Mouse (Mus musculus): ENCODE measurements around the gene Klhl21. TPM values are rescaled to one million over a fixed set of nuclear protein-coding genes. Genes with fewer than 3 reads are reported as not detected.
A peak's percentile ranks its signal among the peaks of the same experiment; 100 is the strongest.

Gene Klhl21
- total and polyA plus RNA-seq, 2 experiments = 21.8 to 25.8 TPM

GRCm38 (mm10) chr4:152019073-152019472, 10.5 kb downstream of the Klhl21 start:
- H3K4me1 ChIP-seq (ENCODE audit: control insufficient read depth, insufficient read depth, low read length) = 0 out of 2 replicates have a peak, but pooled peaks cover 2% of the 10 kb centered on the region
- TF ChIP-seq CTCF (IDR thresholded peaks at IDR 0.05; ENCODE audit: low read depth, low read length) (no peak), POLR2A (IDR thresholded peaks at IDR 0.05; ENCODE audit: extremely low read depth, insufficient read depth, low read length) (no peak)
- H3K36me3 ChIP-seq (ENCODE audit: control insufficient read depth, insufficient read depth, low read length) = peaks cover 7% of the 10 kb centered on the region; the same call in 1 of the 2 replicates
- no peak overlapping the region for H3K4me3 ChIP-seq (ENCODE audit: insufficient read depth, low read depth, low read length)
- H3K79me2 ChIP-seq (ENCODE audit: control insufficient read depth, insufficient read depth, low read length) = no peaks in the 10 kb centered on the region
- 87% methylated on average over 6 of the region's 6 CpGs for WGBS
- no peak overlapping the region for H3K27ac ChIP-seq (replicated peaks; ENCODE audit: insufficient read depth, low read depth, low read length)
- no peak overlapping the region for H3K9ac ChIP-seq (ENCODE audit: low read depth, low read length)
- DNase-seq (ENCODE audit: extremely low read depth, low read depth, low spot score) = no peak
- H3K27me3 ChIP-seq (ENCODE audit: control insufficient read depth, insufficient read depth, low read length) = no peaks in the 10 kb centered on the region

DNA sequence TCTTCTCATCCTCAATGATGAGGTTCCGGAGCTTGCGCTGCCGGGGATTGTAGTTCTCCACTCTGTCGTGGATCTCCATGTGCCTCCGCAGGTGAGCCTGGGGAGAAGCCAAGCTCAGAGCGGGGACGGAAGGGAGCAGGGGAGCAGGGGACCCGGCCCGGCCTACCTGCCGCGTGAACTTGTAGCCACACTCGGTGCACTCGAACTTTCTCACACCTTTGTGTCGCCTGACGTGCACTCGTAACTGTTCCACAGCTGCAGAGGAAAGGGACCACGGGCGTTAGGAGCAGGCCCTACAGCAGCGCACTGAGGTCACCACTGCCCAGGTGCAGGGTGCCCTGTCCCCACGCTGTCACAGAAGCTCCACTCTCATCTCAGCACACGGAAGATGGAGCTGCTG, 11.4 kb downstream of the Klhl21 start:
- Histone ChIP-seq H3K27ac (replicated peaks; ENCODE audit: insufficient read depth, low read depth, low read length) (no peak overlapping the region), H3K4me1 (ENCODE audit: control insufficient read depth, insufficient read depth, low read length) (peaks cover 2% of the 10 kb centered on the region; the same call in 1 of the 2 replicates), H3K9ac (ENCODE audit: low read depth, low read length) (no peak overlapping the region), H3K27me3 (ENCODE audit: control insufficient read depth, insufficient read depth, low read length) (no peaks in the 10 kb centered on the region), H3K4me3 (ENCODE audit: insufficient read depth, low read depth, low read length) (no peak overlapping the region), H3K36me3 (ENCODE audit: control insufficient read depth, insufficient read depth, low read length) (peaks cover 2% of the 10 kb centered on the region; the same call in 1 of the 2 replicates), H3K79me2 (ENCODE audit: control insufficient read depth, insufficient read depth, low read length) (peaks cover 5% of the 10 kb centered on the region; the same call in 1 of the 2 replicates)
- no peak for DNase-seq (ENCODE audit: extremely low read depth, low read depth, low spot score)
- no peak for TF ChIP-seq POLR2A (IDR thresholded peaks at IDR 0.05; ENCODE audit: extremely low read depth, insufficient read depth, low read length)
- TF ChIP-seq CTCF (IDR thresholded peaks at IDR 0.05; ENCODE audit: low read depth, low read length) = no peak
- 95% methylated on average over 21 of the region's 21 CpGs for WGBS

DNA sequence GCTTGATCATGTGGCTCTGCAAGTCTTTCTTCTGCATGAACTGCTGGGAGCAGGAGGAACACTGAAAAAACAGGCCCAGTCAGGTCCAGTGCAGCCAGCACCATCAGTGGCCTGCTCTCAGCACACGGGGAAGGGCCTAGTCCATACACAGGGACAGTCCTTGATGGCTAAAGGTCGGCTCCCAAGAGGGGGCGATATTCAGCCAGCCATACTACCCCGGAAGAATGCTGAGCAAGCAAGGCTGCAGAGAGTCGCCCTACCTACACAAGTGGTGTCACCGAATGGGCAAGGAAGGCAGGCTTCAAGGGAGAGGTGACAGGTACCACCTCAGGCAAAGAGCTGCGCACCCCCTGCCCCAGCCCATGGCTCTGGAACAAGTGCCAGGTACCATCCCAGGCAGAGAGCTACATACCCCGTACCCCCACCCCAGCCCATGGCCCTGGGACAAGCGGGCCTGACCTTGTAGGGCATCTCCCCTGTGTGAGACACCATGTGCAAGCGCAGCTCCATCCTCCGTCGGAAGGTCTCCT, 13.0 kb downstream of the Klhl21 start:
- Histone ChIP-seq H3K36me3 (ENCODE audit: control insufficient read depth, insufficient read depth, low read length) (no peaks in the 10 kb centered on the region), H3K27ac (replicated peaks; ENCODE audit: insufficient read depth, low read depth, low read length) (no peak overlapping the region)

DNA sequence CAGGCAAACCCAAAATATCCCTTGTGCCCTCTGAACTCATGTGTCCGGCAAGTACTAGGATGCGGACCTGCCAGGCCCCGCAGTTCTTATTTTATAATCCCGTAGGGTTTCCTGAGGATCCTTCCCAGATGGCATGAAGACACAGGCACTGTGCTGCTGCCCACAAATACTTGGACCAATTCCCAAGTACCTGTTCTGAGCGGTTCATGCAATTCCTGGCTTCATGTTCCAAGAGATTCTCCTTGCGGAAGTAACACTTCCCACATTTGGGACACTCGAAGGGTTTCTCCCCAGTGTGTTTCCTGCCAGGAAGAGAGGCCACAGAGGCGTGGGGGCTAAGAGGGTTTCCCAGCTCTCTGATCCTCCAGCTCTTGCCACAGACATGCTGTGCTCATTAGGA, 13.9 kb downstream of the Klhl21 start:
- no peak overlapping the region for H3K27ac ChIP-seq (replicated peaks; ENCODE audit: insufficient read depth, low read depth, low read length)
- no peak overlapping the region for H3K4me3 ChIP-seq (ENCODE audit: insufficient read depth, low read depth, low read length)
- no peak for TF ChIP-seq POLR2A (IDR thresholded peaks at IDR 0.05; ENCODE audit: extremely low read depth, insufficient read depth, low read length)
- no peak for TF ChIP-seq CTCF (IDR thresholded peaks at IDR 0.05; ENCODE audit: low read depth, low read length)
- H3K27me3 ChIP-seq (ENCODE audit: control insufficient read depth, insufficient read depth, low read length) = no peaks in the 10 kb centered on the region
- no peaks in the 10 kb centered on the region for H3K36me3 ChIP-seq (ENCODE audit: control insufficient read depth, insufficient read depth, low read length)
- no peak overlapping the region for H3K9ac ChIP-seq (ENCODE audit: low read depth, low read length)
- peaks cover 15% of the 10 kb centered on the region; the same call in 1 of the 2 replicates for H3K4me1 ChIP-seq (ENCODE audit: control insufficient read depth, insufficient read depth, low read length)
- 82% methylated on average over 8 of the region's 8 CpGs for WGBS
- H3K79me2 ChIP-seq (ENCODE audit: control insufficient read depth, insufficient read depth, low read length) = peaks cover 19% of the 10 kb centered on the region
- no peak for DNase-seq (ENCODE audit: extremely low read depth, low read depth, low spot score)

More for the DNA sequence above, 13.0 kb downstream of the Klhl21 start:
- no peak for DNase-seq (ENCODE audit: extremely low read depth, low read depth, low spot score)
- Histone ChIP-seq H3K9ac (ENCODE audit: low read depth, low read length) (no peak overlapping the region), H3K4me3 (ENCODE audit: insufficient read depth, low read depth, low read length) (no peak overlapping the region), H3K4me1 (ENCODE audit: control insufficient read depth, insufficient read depth, low read length) (peaks cover 15% of the 10 kb centered on the region; the same call in 1 of the 2 replicates), H3K79me2 (ENCODE audit: control insufficient read depth, insufficient read depth, low read length) (peaks cover 19% of the 10 kb centered on the region), H3K27me3 (ENCODE audit: control insufficient read depth, insufficient read depth, low read length) (no peaks in the 10 kb centered on the region)
- TF ChIP-seq POLR2A (IDR thresholded peaks at IDR 0.05; ENCODE audit: extremely low read depth, insufficient read depth, low read length) (no peak), CTCF (IDR thresholded peaks at IDR 0.05; ENCODE audit: low read depth, low read length) (peak; percentile 40)
- 84% methylated on average over 12 of the region's 12 CpGs for WGBS

DNA sequence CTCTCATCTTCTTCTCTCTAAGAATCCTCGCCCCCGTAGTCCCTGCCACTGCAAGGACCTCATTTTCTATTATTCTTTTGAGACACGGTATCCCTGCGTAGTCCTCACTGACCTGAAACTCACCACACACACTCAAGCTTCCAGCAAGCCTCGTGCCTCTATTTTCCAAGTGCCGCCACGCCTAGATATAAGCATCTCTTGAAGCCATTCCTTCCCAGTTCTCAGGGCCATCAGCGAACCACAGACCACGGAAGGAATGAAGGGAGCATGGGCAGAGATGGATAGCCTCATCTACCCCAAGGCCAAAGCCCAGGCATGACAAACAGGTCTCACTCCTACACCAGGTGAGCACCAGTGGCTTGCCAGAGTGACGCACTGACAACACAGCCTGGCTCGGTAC, 15.9 kb downstream of the Klhl21 start:
- no peak overlapping the region for H3K4me3 ChIP-seq (ENCODE audit: insufficient read depth, low read depth, low read length)
- DNase-seq (ENCODE audit: extremely low read depth, low read depth, low spot score) = no peak
- no peak for TF ChIP-seq POLR2A (IDR thresholded peaks at IDR 0.05; ENCODE audit: extremely low read depth, insufficient read depth, low read length)
- no peak for TF ChIP-seq CTCF (IDR thresholded peaks at IDR 0.05; ENCODE audit: low read depth, low read length)
- no peak overlapping the region for H3K9ac ChIP-seq (ENCODE audit: low read depth, low read length)
- WGBS = 87% methylated on average over 11 of the region's 11 CpGs
- H3K79me2 ChIP-seq (ENCODE audit: control insufficient read depth, insufficient read depth, low read length) = peaks cover 19% of the 10 kb centered on the region
- H3K4me1 ChIP-seq (ENCODE audit: control insufficient read depth, insufficient read depth, low read length) = peaks cover 21% of the 10 kb centered on the region
- no peaks in the 10 kb centered on the region for H3K36me3 ChIP-seq (ENCODE audit: control insufficient read depth, insufficient read depth, low read length)
- H3K27me3 ChIP-seq (ENCODE audit: control insufficient read depth, insufficient read depth, low read length) = no peaks in the 10 kb centered on the region
- no peak overlapping the region for H3K27ac ChIP-seq (replicated peaks; ENCODE audit: insufficient read depth, low read depth, low read length)

DNA sequence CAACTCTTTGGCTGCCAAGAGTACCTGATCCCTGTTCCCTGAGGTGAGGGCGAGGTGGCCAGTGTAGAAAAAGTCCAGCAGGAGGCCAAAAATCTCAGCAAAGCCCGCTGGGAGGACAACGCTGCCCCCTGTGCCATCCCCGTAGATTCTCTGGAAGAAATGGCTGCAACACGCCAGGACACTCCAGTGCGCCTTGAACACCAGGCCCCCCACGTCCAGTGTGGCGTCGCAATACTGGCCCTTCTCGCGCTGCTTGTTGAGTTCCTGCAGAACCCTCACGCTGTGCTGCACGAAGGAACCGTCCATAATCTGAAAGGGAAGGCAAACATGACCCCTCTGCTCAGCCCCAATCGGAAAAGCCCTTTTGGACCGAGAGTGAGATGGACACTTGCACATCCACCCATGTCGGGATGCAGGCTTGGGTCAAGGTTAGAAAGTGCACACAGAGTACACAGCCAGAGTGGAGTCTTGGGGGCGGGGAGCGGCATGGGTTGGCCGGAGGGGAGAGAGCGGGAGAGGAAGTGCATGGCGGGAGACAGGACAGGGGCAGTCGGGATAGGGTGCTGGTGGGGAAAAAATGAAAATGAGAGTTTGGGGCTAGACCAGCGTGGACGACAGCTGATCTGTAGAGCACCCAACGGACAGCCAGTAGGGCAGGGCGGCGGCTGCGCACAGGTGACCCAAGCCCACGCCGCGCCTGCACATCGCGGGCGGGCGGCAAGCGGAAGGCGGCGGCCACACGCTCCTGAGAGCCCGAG, 18.3 kb downstream of the Klhl21 start:
- Histone ChIP-seq H3K4me3 (ENCODE audit: insufficient read depth, low read depth, low read length) (peak overlapping the region; percentile 71), H3K9ac (ENCODE audit: low read depth, low read length) (peak overlapping the region; percentile 85), H3K4me1 (ENCODE audit: control insufficient read depth, insufficient read depth, low read length) (peaks cover 21% of the 10 kb centered on the region), H3K79me2 (ENCODE audit: control insufficient read depth, insufficient read depth, low read length) (peaks cover 19% of the 10 kb centered on the region), H3K36me3 (ENCODE audit: control insufficient read depth, insufficient read depth, low read length) (no peaks in the 10 kb centered on the region), H3K27me3 (ENCODE audit: control insufficient read depth, insufficient read depth, low read length) (no peaks in the 10 kb centered on the region), H3K27ac (replicated peaks; ENCODE audit: insufficient read depth, low read depth, low read length) (peak overlapping the region; percentile 72)
- 2% methylated on average over 38 of the region's 41 CpGs for WGBS
- TF ChIP-seq POLR2A (IDR thresholded peaks at IDR 0.05; ENCODE audit: extremely low read depth, insufficient read depth, low read length) (no peak), CTCF (IDR thresholded peaks at IDR 0.05; ENCODE audit: low read depth, low read length) (0 out of 2 replicates have a peak, but pooled peaks have one; percentile 10)
- DNase-seq (ENCODE audit: extremely low read depth, low read depth, low spot score) = peak; percentile 91

Data from liver, adult 2 months (tissue).